In genomic region chr1:129943116-129943515, GRCm38 (mm10) we compare ENCODE assay signal across 14 mouse cellular contexts.
DNase-seq lines count a peak whose midpoint lies in the region; ATAC-seq and TF ChIP-seq lines count a peak whose summit lies in the region.
"Had no signal": no experiment of that assay in that cellular context is flagged by ENCODE, and none has a peak within 500 bp of the region (broad histone marks: within the 10 kb centered on the region; RNA-seq: fewer than 3 reads in every experiment).

No protein-coding gene starts in this region.

- TF ChIP-seq POLR2A in cortical plate, adult 2 months (IDR thresholded peaks at IDR 0.05; ENCODE audit: extremely low read depth, insufficient read depth, low read length) = no peak
- no peak for TF ChIP-seq POLR2A in olfactory bulb, adult 2 months (IDR thresholded peaks at IDR 0.05; ENCODE audit: insufficient read depth, low read depth, low read length)

- H3K4me1 ChIP-seq in embryonic facial prominence, embryonic 13.5 days = no peaks in the 10 kb centered on the region
- H3K4me1 ChIP-seq in embryonic facial prominence, embryonic 10.5 days = no peaks in the 10 kb centered on the region
- H3K4me1 ChIP-seq in cortical plate, adult 2 months (ENCODE audit: control insufficient read depth, insufficient read depth, low read length) = peaks cover 2% of the 10 kb centered on the region; the same call in 1 of the 2 replicates
- peaks cover 5% of the 10 kb centered on the region for H3K4me1 ChIP-seq in kidney, embryonic 16.5 days (ENCODE audit: insufficient read depth, low read length)
- H3K4me1 ChIP-seq in olfactory bulb, adult 2 months (ENCODE audit: control insufficient read depth, insufficient read depth, low read length) = peaks cover 2% of the 10 kb centered on the region; the same call in 1 of the 2 replicates
- no peaks in the 10 kb centered on the region for H3K4me1 ChIP-seq in midbrain, embryonic 11.5 days (ENCODE audit: control insufficient read depth, insufficient read depth, low read length)

- H3K4me3 ChIP-seq in embryonic facial prominence, embryonic 13.5 days = no peak overlapping the region
- H3K4me3 ChIP-seq in embryonic facial prominence, embryonic 10.5 days = no peak overlapping the region
- peak overlapping the region; percentile 13; the same call in 1 of the 2 replicates for H3K4me3 ChIP-seq in cortical plate, adult 2 months (ENCODE audit: insufficient read depth, low read length)
- no peak overlapping the region for H3K4me3 ChIP-seq in kidney, embryonic 16.5 days (ENCODE audit: low read length)
- peak overlapping the region; percentile 18; the same call in 1 of the 2 replicates for H3K4me3 ChIP-seq in olfactory bulb, adult 2 months (ENCODE audit: insufficient read depth, low read depth, low read length)
- no peak overlapping the region for H3K4me3 ChIP-seq in midbrain, embryonic 11.5 days (ENCODE audit: low read depth, low read length)

- no peak for ATAC-seq in embryonic facial prominence, embryonic 13.5 days (ENCODE audit: insufficient number of reproducible peaks, insufficient read depth, low FRiP score, low TSS enrichment, low read depth)
- ATAC-seq in kidney, embryonic 16.5 days (ENCODE audit: low FRiP score, low TSS enrichment) = peak; percentile 87
- ATAC-seq in midbrain, embryonic 11.5 days (ENCODE audit: low FRiP score) = no peak
- ATAC-seq: inflammation-experienced regulatory T-cells, adult 6 months had no signal

- H3K36me3 ChIP-seq in embryonic facial prominence, embryonic 13.5 days = no peaks in the 10 kb centered on the region
- no peaks in the 10 kb centered on the region for H3K36me3 ChIP-seq in embryonic facial prominence, embryonic 10.5 days (replicated peaks)
- no peaks in the 10 kb centered on the region for H3K36me3 ChIP-seq in kidney, embryonic 16.5 days (ENCODE audit: insufficient read depth, low read length)
- H3K36me3 ChIP-seq in midbrain, embryonic 11.5 days (ENCODE audit: control insufficient read depth, insufficient read depth, low read length) = no peaks in the 10 kb centered on the region

- no peak overlapping the region for H3K27ac ChIP-seq in embryonic facial prominence, embryonic 13.5 days
- no peak overlapping the region for H3K27ac ChIP-seq in embryonic facial prominence, embryonic 10.5 days (replicated peaks)
- no peak overlapping the region for H3K27ac ChIP-seq in cortical plate, adult 2 months (ENCODE audit: insufficient read depth, low read length)
- H3K27ac ChIP-seq in kidney, embryonic 16.5 days (ENCODE audit: low read length) = no peak overlapping the region
- no peak overlapping the region for H3K27ac ChIP-seq in olfactory bulb, adult 2 months (ENCODE audit: insufficient read depth, low read depth, low read length)
- H3K27ac ChIP-seq in midbrain, embryonic 11.5 days (ENCODE audit: low read depth, low read length) = no peak overlapping the region

- H3K4me2 ChIP-seq in embryonic facial prominence, embryonic 13.5 days = peak overlapping the region; percentile 20; the same call in 1 of the 2 replicates
- H3K4me2 ChIP-seq in kidney, embryonic 16.5 days (replicated peaks; ENCODE audit: low read depth, low read length) = peak overlapping the region; percentile 16; the same call in 1 of the 2 replicates
- no peak overlapping the region for H3K4me2 ChIP-seq in midbrain, embryonic 11.5 days

- H3K9ac ChIP-seq in embryonic facial prominence, embryonic 13.5 days = no peak overlapping the region
- H3K9ac ChIP-seq in kidney, embryonic 16.5 days (replicated peaks; ENCODE audit: low read length) = no peak overlapping the region
- H3K9ac ChIP-seq in midbrain, embryonic 11.5 days (ENCODE audit: low read length) = no peak overlapping the region

- H3K27me3 ChIP-seq in embryonic facial prominence, embryonic 13.5 days = no peaks in the 10 kb centered on the region
- no peaks in the 10 kb centered on the region for H3K27me3 ChIP-seq in embryonic facial prominence, embryonic 10.5 days (replicated peaks; ENCODE audit: low read depth, poor library complexity, severe bottlenecking)
- no peaks in the 10 kb centered on the region for H3K27me3 ChIP-seq in kidney, embryonic 16.5 days (ENCODE audit: insufficient read depth, low read length)
- H3K27me3 ChIP-seq in midbrain, embryonic 11.5 days (ENCODE audit: control insufficient read depth, insufficient read depth, low read length) = no peaks in the 10 kb centered on the region

- H3K9me3 ChIP-seq in embryonic facial prominence, embryonic 13.5 days = no peaks in the 10 kb centered on the region
- no peaks in the 10 kb centered on the region for H3K9me3 ChIP-seq in embryonic facial prominence, embryonic 10.5 days
- H3K9me3 ChIP-seq in kidney, embryonic 16.5 days (ENCODE audit: low read length) = no peaks in the 10 kb centered on the region
- no peaks in the 10 kb centered on the region for H3K9me3 ChIP-seq in midbrain, embryonic 11.5 days (ENCODE audit: control insufficient read depth, low read length)

- no peak for TF ChIP-seq CTCF in cortical plate, adult 2 months (IDR thresholded peaks at IDR 0.05; ENCODE audit: extremely low read depth, insufficient read depth, low read length)
- no peak for TF ChIP-seq CTCF in olfactory bulb, adult 2 months (IDR thresholded peaks at IDR 0.05; ENCODE audit: insufficient read depth, low read depth, low read length)

- WGBS in embryonic facial prominence, embryonic 13.5 days = 42% methylated on average over 9 of the region's 9 CpGs
- 47% methylated on average over 9 of the region's 9 CpGs for WGBS in embryonic facial prominence, embryonic 10.5 days
- WGBS in kidney, embryonic 16.5 days = 14% methylated on average over 9 of the region's 9 CpGs
- 51% methylated on average over 9 of the region's 9 CpGs for WGBS in olfactory bulb, adult 2 months
- WGBS in midbrain, embryonic 11.5 days = 69% methylated on average over 9 of the region's 9 CpGs

- no peak for DNase-seq in embryonic facial prominence, embryonic 10.5 days (ENCODE audit: low spot score)
- no peak for DNase-seq in left cerebral cortex, postnatal 25 days (ENCODE audit: low spot score in 2 of 2)
- DNase-seq in urinary bladder, postnatal 14 days (ENCODE audit: low spot score) = no peak
- no peak for DNase-seq in midbrain, embryonic 11.5 days (ENCODE audit: low spot score, missing footprints)
- DNase-seq: adrenal gland, postnatal 14 days; cerebellum, adult 18-20 months; cerebellum, postnatal 36 days; gastrocnemius, postnatal 25 days; lung, adult 18-20 months had no signal

- intact Hi-C loops in left cerebral cortex, postnatal 25 days (cut with DNase I) = no loop called here

Comparison
In these comparisons a context has a peak if more than half of its experiments do, and no peak if none do; other contexts are left out.
1. H3K4me3 ChIP-seq: peak in cortical plate, adult 2 months (single experiment) and olfactory bulb, adult 2 months (single experiment); none in embryonic facial prominence, embryonic 13.5 days (single experiment), embryonic facial prominence, embryonic 10.5 days (single experiment), kidney, embryonic 16.5 days (single experiment) and midbrain, embryonic 11.5 days (single experiment).